Mouse (Mus musculus): ENCODE measurements around the gene Hmgcs1.
"Not testable (repeated sequence)": the region's sequence is repeated elsewhere in the genome, so short reads cannot be mapped to it uniquely, and the experiment has no call there.

The Hmgcs1 gene

GRCm38 (mm10) chr13:119704280-119704679 lies 14.1 kb downstream of the Hmgcs1 start:
- no peak for DNase-seq (ENCODE audit: low read depth, low spot score)

- not testable (repeated sequence) for DNase-seq (ENCODE audit: low read depth, low spot score)
Observed at GRCm38 (mm10) chr13:119706278-119706880, 16.2 kb downstream of the Hmgcs1 start.

DNA sequence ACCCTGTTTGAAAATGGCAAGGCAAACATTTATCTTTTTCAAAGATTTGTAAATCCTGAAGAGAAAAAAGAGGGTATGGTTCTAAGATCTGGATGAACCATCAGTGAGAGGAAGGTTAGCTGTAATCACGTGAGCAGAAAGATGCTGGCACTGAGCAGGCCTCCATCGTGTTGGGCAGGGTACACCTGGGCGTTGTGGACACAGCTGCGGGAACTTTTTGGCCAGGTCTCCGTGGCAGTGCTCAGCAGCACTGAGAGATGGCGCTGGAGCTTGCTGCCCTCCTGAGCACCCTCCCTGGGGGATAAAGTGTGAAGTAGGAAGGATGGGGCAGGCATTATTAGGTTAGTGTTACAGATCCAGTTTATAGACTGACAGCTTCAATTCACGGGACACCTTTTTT lies 16.8 kb downstream of the Hmgcs1 start:
- no peak for DNase-seq (ENCODE audit: low read depth, low spot score)

DNA sequence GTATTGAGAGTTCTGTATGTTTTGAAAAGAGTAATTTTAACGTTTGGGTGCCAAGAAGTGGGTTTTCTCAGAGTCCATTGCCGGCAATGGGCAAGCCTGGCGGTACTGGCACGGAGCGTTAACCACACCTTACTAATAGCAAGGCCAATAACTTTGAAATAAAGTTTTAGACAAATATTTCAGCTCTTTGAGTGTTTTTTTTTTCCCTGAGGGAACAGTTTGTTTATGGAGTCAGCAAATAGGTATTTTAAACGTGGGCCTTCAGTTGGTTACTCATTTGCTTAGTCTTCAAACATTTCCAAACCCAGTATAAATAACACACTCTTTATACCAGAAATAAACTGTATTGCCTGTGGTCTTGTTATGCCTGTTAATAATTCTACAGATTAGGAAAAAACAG lies 17.7 kb downstream of the Hmgcs1 start:
- DNase-seq (ENCODE audit: low read depth, low spot score), result no peak

DNA sequence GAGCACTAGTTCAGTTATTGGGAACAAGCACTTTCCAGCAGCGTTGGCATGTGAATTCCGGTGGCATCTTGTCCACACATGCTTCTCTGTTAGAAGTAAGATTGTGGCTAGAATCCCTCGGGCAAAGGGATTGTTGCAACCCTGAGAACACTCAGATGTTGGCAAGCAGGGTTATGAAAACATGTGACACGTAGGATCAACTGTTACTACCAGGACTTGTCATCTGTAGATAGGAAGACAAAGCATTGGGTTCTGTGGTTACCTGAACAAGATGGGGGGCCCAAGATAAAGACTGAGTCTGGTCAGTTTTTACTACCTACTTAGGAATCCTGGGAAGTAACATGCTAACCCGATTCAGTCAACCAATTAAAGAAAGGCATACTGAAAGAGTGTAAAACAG lies 18.8 kb downstream of the Hmgcs1 start:
- no peak for DNase-seq (ENCODE audit: low read depth, low spot score)

DNA sequence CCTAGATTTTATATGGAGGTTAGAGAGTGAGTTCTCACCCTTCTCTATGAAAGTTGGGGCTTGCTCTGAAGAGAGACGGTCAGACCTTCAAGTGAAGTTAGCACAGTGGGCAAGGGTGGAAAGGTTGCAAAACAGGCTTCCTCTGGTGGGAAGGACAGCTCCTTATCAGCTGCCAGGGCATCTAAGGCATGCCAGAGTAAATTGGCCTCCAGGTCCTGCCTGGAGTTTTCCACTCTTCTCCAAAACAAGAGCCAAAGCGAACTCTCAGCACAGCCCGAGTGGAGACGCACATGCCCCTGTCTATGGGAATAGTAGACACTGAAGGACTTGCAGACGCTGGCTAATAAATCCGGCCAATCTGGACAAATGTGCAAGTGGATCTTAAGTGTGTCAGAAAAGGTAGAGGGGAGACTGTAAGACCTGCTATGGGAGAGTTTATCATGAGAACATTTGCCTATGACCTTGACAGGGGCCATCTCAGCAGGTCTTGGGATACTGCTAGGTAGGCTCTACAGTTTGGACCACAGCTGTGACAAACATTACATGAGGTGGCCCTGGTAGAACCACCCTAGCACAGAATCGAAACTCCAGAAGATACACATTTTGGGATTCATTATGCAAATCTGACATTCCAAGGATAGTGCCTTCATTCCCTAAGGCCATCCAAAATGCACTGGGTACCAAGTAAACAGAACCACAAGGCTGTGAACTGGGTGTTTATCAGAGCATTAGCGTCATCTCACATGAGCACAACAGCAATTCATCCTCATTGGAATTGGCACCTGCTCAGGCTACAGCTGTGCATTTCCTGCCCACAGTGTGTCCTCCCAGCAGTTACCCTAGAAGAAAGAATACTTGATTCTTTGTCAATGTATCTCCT lies 19.4 kb downstream of the Hmgcs1 start:
- DNase-seq (ENCODE audit: low read depth, low spot score), result no peak

GRCm38 (mm10) chr13:119710268-119710610 lies 20.1 kb downstream of the Hmgcs1 start:
- no peak for DNase-seq (ENCODE audit: low read depth, low spot score)

DNA sequence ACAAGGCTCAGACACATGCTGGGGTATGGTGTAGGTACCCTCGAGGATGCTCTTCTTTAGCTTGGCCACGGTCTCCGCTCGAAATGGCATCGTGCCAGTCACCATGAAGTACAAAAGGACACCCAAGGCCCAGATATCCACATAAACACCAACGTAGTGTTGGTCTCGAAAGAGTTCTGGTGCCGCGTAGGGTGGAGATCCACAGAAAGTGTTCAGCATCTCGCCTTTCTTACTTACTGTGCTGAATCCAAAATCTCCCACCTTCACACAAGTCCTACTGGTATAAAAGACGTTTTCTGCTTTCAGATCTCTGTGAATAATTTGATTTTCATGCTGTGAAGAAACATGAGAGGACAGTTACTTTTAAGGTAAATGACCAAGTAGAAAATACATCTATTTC lies 22.3 kb downstream of the Hmgcs1 start:
- no peak for DNase-seq (ENCODE audit: low read depth, low spot score)

DNA sequence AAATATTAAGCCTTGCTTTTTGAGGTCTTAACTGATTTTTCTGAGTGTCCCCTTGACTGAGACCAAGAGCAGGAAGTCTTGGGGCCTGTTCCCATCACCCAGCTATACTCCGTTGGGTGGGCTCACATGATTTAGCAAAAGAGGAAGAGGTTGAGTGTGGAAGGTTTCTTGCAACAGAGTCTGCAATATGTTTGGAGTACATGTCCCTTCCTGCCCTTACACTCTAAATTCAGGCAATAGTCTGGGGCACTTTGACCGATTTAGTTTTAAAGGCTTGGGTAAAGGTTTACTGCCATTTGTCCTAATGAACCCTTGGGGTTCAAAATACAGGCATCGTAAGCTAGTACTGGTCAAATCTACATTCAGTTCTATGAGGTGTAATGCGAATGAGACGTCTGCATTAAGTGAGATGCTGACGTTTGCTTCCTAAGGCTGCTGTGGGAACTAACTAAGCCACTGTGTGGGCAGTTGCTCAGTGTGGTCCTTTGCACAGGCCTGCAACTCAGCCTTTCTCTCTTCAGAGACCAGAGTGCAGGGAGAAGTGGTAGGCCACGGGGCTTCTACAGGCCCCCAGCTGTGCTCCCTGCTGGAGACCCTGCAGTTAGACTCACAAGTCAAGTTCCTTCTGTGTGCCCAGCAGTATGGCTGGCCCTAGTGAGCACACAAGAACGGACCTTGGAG lies 23.1 kb downstream of the Hmgcs1 start:
- no peak for DNase-seq (ENCODE audit: low read depth, low spot score)

GRCm38 (mm10) chr13:119713821-119714220 lies 23.6 kb downstream of the Hmgcs1 start:
- DNase-seq (ENCODE audit: low read depth, low spot score), result no peak

DNA sequence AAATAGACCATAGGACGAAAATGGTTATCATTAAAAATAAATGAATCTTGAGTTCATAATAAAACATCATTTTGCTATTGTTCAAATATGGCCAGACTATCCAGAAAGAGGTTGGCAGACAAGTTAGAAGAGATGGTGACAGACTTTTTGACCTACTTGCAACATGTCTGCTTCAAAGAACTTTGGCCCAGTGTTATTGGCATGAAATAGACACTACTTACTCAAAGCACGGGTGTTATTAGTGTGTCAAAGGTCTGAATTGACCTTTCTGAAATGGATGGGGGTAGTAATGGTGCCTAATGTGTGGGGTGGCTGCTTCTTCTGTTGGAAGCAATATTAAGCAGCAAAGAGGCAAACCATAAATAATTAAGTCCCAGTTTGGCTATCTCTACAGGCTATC lies 25.9 kb downstream of the Hmgcs1 start:
- DNase-seq (ENCODE audit: low read depth, low spot score), result no peak

GRCm38 (mm10) chr13:119722447-119722846 lies 32.3 kb downstream of the Hmgcs1 start:
- no peak for DNase-seq (ENCODE audit: low read depth, low spot score)

- DNase-seq (ENCODE audit: low read depth, low spot score), result no peak
Observed at GRCm38 (mm10) chr13:119723368-119723767, 33.2 kb downstream of the Hmgcs1 start.

DNA sequence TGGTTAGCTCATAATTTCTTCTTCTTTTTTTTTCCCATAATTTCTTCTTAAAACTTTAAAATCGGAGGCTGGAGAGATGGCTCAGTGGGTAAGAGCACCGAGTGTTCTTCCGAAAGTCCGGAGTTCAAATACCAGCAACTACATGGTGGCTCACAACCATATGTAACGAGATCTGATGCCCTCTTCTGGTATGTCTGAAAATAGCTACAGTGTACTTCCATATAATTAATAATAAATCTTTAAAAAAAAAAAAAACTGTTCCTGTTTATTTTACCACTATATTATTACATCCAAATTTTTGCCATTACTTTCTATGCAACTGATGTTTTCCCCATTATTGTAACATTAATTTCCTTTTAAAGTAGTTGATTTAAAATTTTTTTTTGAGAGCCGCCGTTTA lies 34.4 kb downstream of the Hmgcs1 start:
- no peak for DNase-seq (ENCODE audit: low read depth, low spot score)

GRCm38 (mm10) chr13:119727608-119728387 lies 37.6 kb downstream of the Hmgcs1 start:
- DNase-seq (ENCODE audit: low read depth, low spot score), result no peak

DNA sequence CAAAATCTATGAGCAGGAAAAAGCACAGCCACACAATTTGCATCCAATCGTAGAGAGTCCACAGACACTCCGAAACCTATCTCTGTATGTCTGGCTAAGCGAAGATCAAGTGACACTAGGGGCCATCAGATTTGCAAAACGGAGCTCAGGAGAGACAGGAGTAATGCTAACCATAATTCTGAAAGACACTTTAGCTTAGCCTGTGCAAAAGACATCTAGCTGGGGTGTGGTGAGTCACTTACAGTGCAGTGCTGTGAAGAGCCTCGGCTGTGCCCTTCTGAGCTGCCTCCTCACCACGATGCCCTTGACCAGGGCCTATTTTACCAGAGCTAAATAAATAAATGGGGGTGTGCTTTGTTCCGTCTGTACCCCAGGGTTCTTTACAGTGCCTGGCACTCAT lies 39.2 kb downstream of the Hmgcs1 start:
- no peak for DNase-seq (ENCODE audit: low read depth, low spot score)

DNA sequence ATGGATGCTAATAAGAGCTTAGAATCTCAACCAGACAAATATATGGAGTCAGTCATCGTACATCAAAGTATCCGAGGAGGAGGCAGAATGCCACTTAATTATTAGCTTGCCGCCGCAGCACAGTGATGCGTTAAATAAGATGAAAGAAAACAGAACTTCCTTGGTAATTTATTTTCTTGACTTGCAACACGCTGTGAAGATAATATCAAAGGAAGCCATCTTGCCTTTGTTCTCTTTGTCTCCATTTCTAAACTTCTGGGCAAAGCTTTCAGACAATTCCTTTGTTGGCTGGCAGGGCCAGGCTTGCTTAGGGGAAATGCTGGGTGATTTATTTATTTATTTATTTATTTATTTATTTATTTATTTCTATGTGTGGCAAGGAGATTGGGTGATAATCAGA lies 41.3 kb downstream of the Hmgcs1 start:
- DNase-seq (ENCODE audit: low read depth, low spot score), result no peak

- no peak for DNase-seq (ENCODE audit: low read depth, low spot score)
Observed at GRCm38 (mm10) chr13:119741390-119742237, 51.4 kb downstream of the Hmgcs1 start.

DNA sequence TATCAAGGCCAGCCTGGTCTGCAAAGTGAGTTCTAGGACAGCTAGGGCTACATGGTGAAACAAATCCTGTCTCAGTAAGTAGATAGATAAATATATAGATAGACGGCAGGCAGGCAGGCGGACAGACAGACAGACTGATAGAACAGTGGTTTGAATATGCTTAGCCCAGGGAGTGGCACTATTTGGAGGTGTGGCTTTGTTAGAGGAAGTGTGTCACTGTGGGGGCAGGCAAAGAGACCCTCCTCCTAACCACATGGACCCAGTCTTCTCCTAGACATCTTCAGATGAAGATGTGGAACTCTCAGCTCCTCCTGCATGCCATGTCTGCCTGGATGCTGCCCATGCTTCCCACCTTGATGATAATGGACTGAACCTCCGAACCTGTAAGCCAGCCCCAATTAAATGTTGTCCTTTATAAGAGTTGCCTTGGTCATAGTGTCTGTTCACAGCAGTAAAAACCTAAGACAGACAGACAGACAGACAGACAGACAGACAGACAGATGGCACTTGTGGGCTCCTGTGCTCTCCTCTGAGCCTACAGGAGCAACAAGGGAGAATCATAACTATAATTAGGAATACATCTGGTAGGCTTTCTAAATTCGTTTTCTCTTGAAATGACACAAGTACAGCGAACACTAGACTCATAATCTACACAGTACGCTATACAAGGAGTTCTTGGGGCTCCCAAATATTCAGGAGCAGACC lies 52.7 kb downstream of the Hmgcs1 start:
- DNase-seq (ENCODE audit: low read depth, low spot score), result no peak

DNA sequence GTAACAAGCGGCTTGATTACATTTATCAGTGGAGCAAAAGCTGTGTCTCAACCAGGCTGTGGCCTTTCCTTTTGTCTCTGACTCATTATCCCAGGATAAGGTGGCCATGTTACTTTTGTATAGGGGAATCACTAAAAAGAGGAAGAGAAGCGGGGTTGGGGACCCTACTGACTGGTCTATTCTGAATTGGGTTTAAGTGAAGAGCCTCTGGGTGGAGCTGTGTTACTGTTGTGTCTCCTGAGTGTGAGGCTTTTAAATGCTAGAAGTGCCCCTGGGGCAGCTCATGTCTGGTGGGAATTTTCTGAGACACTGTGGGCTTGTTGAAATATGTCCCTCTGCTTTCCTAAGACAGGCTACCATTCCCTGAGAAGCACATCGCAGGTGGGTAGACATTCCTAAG lies 53.3 kb downstream of the Hmgcs1 start:
- DNase-seq (ENCODE audit: low read depth, low spot score), result no peak
